Mouse (Mus musculus): ENCODE results near the gene Id3. TPM values are rescaled to one million over a fixed set of nuclear protein-coding genes. Genes with fewer than 3 reads are reported as not detected.

The Id3 gene
- polyA plus RNA-seq, 1 experiment: 357 TPM

GRCm38 (mm10) chr4:136112344-136112743 is 31.0 kb upstream of the Id3 start:
- peak; percentile 51 for DNase-seq
- no peak for TF ChIP-seq CTCF (IDR thresholded peaks at IDR 0.05; ENCODE audit: borderline replicate concordance, control insufficient read depth, extremely low read depth, insufficient read depth, low read length, poor library complexity)
- no peak for TF ChIP-seq POLR2A (IDR thresholded peaks at IDR 0.05; ENCODE audit: control insufficient read depth, extremely low read depth, insufficient read depth, low read length, poor library complexity)
- Histone ChIP-seq H3K4me1 (replicated peaks; ENCODE audit: control insufficient read depth, insufficient read depth, low read length) (peaks cover 61% of the 10 kb centered on the region), H3K4me3 (ENCODE audit: control insufficient read depth, insufficient read depth, low read length) (no peak overlapping the region), H3K36me3 (ENCODE audit: control insufficient read depth, insufficient read depth, low read length) (no peaks in the 10 kb centered on the region), H3K27me3 (ENCODE audit: control insufficient read depth, insufficient read depth, low read length) (no peaks in the 10 kb centered on the region), H3K27ac (ENCODE audit: control insufficient read depth, insufficient read depth, low read length) (no peak overlapping the region)
- 48% methylated on average over 5 of the region's 5 CpGs for WGBS

GRCm38 (mm10) chr4:136114747-136115146 is 28.6 kb upstream of the Id3 start:
- Histone ChIP-seq H3K27ac (ENCODE audit: control insufficient read depth, insufficient read depth, low read length) (no peak overlapping the region), H3K4me1 (replicated peaks; ENCODE audit: control insufficient read depth, insufficient read depth, low read length) (peaks cover 43% of the 10 kb centered on the region), H3K36me3 (ENCODE audit: control insufficient read depth, insufficient read depth, low read length) (no peaks in the 10 kb centered on the region), H3K4me3 (ENCODE audit: control insufficient read depth, insufficient read depth, low read length) (no peak overlapping the region), H3K27me3 (ENCODE audit: control insufficient read depth, insufficient read depth, low read length) (no peaks in the 10 kb centered on the region)
- no peak for DNase-seq
- TF ChIP-seq CTCF (IDR thresholded peaks at IDR 0.05; ENCODE audit: borderline replicate concordance, control insufficient read depth, extremely low read depth, insufficient read depth, low read length, poor library complexity): no peak
- TF ChIP-seq POLR2A (IDR thresholded peaks at IDR 0.05; ENCODE audit: control insufficient read depth, extremely low read depth, insufficient read depth, low read length, poor library complexity): no peak
- 82% methylated on average over 5 of the region's 5 CpGs for WGBS

GRCm38 (mm10) chr4:136117022-136117421 is 26.3 kb upstream of the Id3 start:
- H3K4me1 ChIP-seq (replicated peaks; ENCODE audit: control insufficient read depth, insufficient read depth, low read length): peaks cover 29% of the 10 kb centered on the region
- H3K4me3 ChIP-seq (ENCODE audit: control insufficient read depth, insufficient read depth, low read length): no peak overlapping the region
- WGBS: 73% methylated on average over 13 of the region's 13 CpGs
- no peak for TF ChIP-seq CTCF (IDR thresholded peaks at IDR 0.05; ENCODE audit: borderline replicate concordance, control insufficient read depth, extremely low read depth, insufficient read depth, low read length, poor library complexity)
- TF ChIP-seq POLR2A (IDR thresholded peaks at IDR 0.05; ENCODE audit: control insufficient read depth, extremely low read depth, insufficient read depth, low read length, poor library complexity): no peak
- H3K36me3 ChIP-seq (ENCODE audit: control insufficient read depth, insufficient read depth, low read length): no peaks in the 10 kb centered on the region
- no peaks in the 10 kb centered on the region for H3K27me3 ChIP-seq (ENCODE audit: control insufficient read depth, insufficient read depth, low read length)
- DNase-seq: no peak
- no peak overlapping the region for H3K27ac ChIP-seq (ENCODE audit: control insufficient read depth, insufficient read depth, low read length)

GRCm38 (mm10) chr4:136120041-136120440 is 23.3 kb upstream of the Id3 start:
- no peak for TF ChIP-seq POLR2A (IDR thresholded peaks at IDR 0.05; ENCODE audit: control insufficient read depth, extremely low read depth, insufficient read depth, low read length, poor library complexity)
- TF ChIP-seq CTCF (IDR thresholded peaks at IDR 0.05; ENCODE audit: borderline replicate concordance, control insufficient read depth, extremely low read depth, insufficient read depth, low read length, poor library complexity): no peak
- DNase-seq: no peak
- Histone ChIP-seq H3K36me3 (ENCODE audit: control insufficient read depth, insufficient read depth, low read length) (no peaks in the 10 kb centered on the region), H3K4me1 (replicated peaks; ENCODE audit: control insufficient read depth, insufficient read depth, low read length) (peaks cover 23% of the 10 kb centered on the region), H3K4me3 (ENCODE audit: control insufficient read depth, insufficient read depth, low read length) (no peak overlapping the region), H3K27ac (ENCODE audit: control insufficient read depth, insufficient read depth, low read length) (no peak overlapping the region), H3K27me3 (ENCODE audit: control insufficient read depth, insufficient read depth, low read length) (no peaks in the 10 kb centered on the region)
- 36% methylated on average over 16 of the region's 16 CpGs for WGBS

- DNase-seq: no peak
- Histone ChIP-seq H3K4me3 (ENCODE audit: control insufficient read depth, insufficient read depth, low read length) (no peak overlapping the region), H3K27me3 (ENCODE audit: control insufficient read depth, insufficient read depth, low read length) (no peaks in the 10 kb centered on the region), H3K36me3 (ENCODE audit: control insufficient read depth, insufficient read depth, low read length) (no peaks in the 10 kb centered on the region), H3K27ac (ENCODE audit: control insufficient read depth, insufficient read depth, low read length) (no peak overlapping the region), H3K4me1 (replicated peaks; ENCODE audit: control insufficient read depth, insufficient read depth, low read length) (peaks cover 27% of the 10 kb centered on the region)
- WGBS: 90% methylated on average over 3 of the region's 3 CpGs
- no peak for TF ChIP-seq CTCF (IDR thresholded peaks at IDR 0.05; ENCODE audit: borderline replicate concordance, control insufficient read depth, extremely low read depth, insufficient read depth, low read length, poor library complexity)
- TF ChIP-seq POLR2A (IDR thresholded peaks at IDR 0.05; ENCODE audit: control insufficient read depth, extremely low read depth, insufficient read depth, low read length, poor library complexity): no peak
Measured at GRCm38 (mm10) chr4:136121158-136121557, 22.1 kb upstream of the Id3 start.

- Histone ChIP-seq H3K36me3 (ENCODE audit: control insufficient read depth, insufficient read depth, low read length) (no peaks in the 10 kb centered on the region), H3K4me1 (replicated peaks; ENCODE audit: control insufficient read depth, insufficient read depth, low read length) (peaks cover 26% of the 10 kb centered on the region), H3K27ac (ENCODE audit: control insufficient read depth, insufficient read depth, low read length) (no peak overlapping the region), H3K27me3 (ENCODE audit: control insufficient read depth, insufficient read depth, low read length) (no peaks in the 10 kb centered on the region), H3K4me3 (ENCODE audit: control insufficient read depth, insufficient read depth, low read length) (no peak overlapping the region)
- WGBS: 92% methylated on average over 7 of the region's 7 CpGs
- no peak for DNase-seq
- TF ChIP-seq CTCF (IDR thresholded peaks at IDR 0.05; ENCODE audit: borderline replicate concordance, control insufficient read depth, extremely low read depth, insufficient read depth, low read length, poor library complexity) (no peak), POLR2A (IDR thresholded peaks at IDR 0.05; ENCODE audit: control insufficient read depth, extremely low read depth, insufficient read depth, low read length, poor library complexity) (no peak)
Measured at GRCm38 (mm10) chr4:136121844-136122468, 21.3 kb upstream of the Id3 start.
